ENCODE assay signal across 27 mouse cellular contexts in the genomic region with DNA sequence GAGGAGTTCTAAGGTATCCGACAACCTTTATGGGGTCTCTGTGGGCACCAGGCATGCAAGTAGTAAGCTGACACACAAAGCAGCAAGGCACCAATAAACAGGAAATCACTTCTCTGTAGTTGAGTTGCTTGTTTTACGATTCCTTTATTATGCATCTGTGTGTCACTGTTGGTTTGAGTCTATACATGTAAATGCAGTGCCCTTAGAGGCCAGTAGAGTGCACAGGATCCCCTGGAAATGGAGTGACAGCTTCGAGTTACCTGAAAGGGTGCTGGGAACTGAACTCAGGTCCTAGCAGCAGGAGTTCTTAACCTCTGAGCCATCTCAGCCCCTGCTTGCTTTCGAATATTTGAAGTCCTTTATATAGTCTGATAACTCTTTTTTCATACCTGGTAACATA. TPM values are rescaled to one million over a fixed set of nuclear protein-coding genes. Genes with fewer than 3 reads are reported as not detected.
DNase-seq lines count a peak whose midpoint lies in the region; ATAC-seq and TF ChIP-seq lines count a peak whose summit lies in the region.
"Had no signal": no experiment of that assay in that cellular context is flagged by ENCODE, and none has a peak within 500 bp of the region (broad histone marks: within the 10 kb centered on the region; RNA-seq: fewer than 3 reads in every experiment).

No protein-coding gene starts in this region.

- H3K27me3 ChIP-seq in lung, postnatal 0 days (replicated peaks; ENCODE audit: insufficient read depth, low read length): no peaks in the 10 kb centered on the region
- H3K27me3 ChIP-seq in Patski: no peaks in the 10 kb centered on the region
- no peaks in the 10 kb centered on the region for H3K27me3 ChIP-seq in midbrain, embryonic 10.5 days (ENCODE audit: low read depth, poor library complexity, severe bottlenecking)
- H3K27me3 ChIP-seq: CH12.LX; embryonic facial prominence, embryonic 13.5 days; embryonic facial prominence, embryonic 15.5 days; forebrain, embryonic 12.5 days had no signal

- WGBS in lung, postnatal 0 days: 89% methylated on average over 4 of the region's 4 CpGs
- 91% methylated on average over 4 of the region's 4 CpGs for WGBS in midbrain, embryonic 10.5 days

- no peak for DNase-seq in layer of hippocampus, adult 2 months (ENCODE audit: low spot score in 2 of 2)
- no peak for DNase-seq in layer of hippocampus, postnatal 10 days (ENCODE audit: low spot score in 2 of 2)
- DNase-seq in lung, postnatal 0 days (ENCODE audit: low spot score): no peak
- no peak for DNase-seq in lung, adult 18-20 months
- DNase-seq in Patski (ENCODE audit: low read depth, low spot score) (no peak), ZHBTc4 (ENCODE audit: low read depth, low spot score) (peak; percentile 47)
- DNase-seq in midbrain, embryonic 10.5 days (ENCODE audit: low spot score): no peak
- DNase-seq in gastrocnemius, postnatal 10 days: no peak
- DNase-seq: adrenal gland, adult 2 months; adrenal gland, postnatal 10 days; adrenal gland, postnatal 25 days; B cell, adult 2 months; cerebellum, adult 11-12 months; cerebellum, adult 2 months; cerebellum, adult 9-10 months; cerebellum, postnatal 10 days; cerebellum, postnatal 25 days had no signal

- no peak for TF ChIP-seq EP300 in lung, postnatal 0 days (IDR thresholded peaks at IDR 0.05)

- POLR2A ChIA-PET in Patski (lab: Charles Lee): no interaction called here

- no peaks in the 10 kb centered on the region for H3K9me3 ChIP-seq in lung, postnatal 0 days (ENCODE audit: low read length)
- H3K9me3 ChIP-seq in midbrain, embryonic 10.5 days (replicated peaks): no peaks in the 10 kb centered on the region
- H3K9me3 ChIP-seq: embryonic facial prominence, embryonic 13.5 days; embryonic facial prominence, embryonic 15.5 days; forebrain, embryonic 10.5 days had no signal

- H3K4me3 ChIP-seq in layer of hippocampus, adult 2 months: no peak overlapping the region
- no peak overlapping the region for H3K4me3 ChIP-seq in lung, postnatal 0 days (ENCODE audit: low read depth, low read length)
- no peak overlapping the region for H3K4me3 ChIP-seq in midbrain, embryonic 10.5 days
- H3K4me3 ChIP-seq: embryonic facial prominence, embryonic 13.5 days; embryonic facial prominence, embryonic 15.5 days; erythroblast, embryonic 14.5 days; forebrain, embryonic 10.5 days; forebrain, embryonic 12.5 days had no signal

- H3K9ac ChIP-seq in lung, postnatal 0 days (replicated peaks; ENCODE audit: low read depth): no peak overlapping the region
- H3K9ac ChIP-seq: embryonic facial prominence, embryonic 13.5 days; embryonic facial prominence, embryonic 15.5 days; forebrain, embryonic 12.5 days had no signal

- in situ Hi-C loops in Patski (cut with MboI; ENCODE audit: low pct_unique_long_range_greater_than_20kb): no loop called here

- H3K4me2 ChIP-seq in lung, postnatal 0 days (replicated peaks; ENCODE audit: low read depth, low read length): no peak overlapping the region
- H3K4me2 ChIP-seq: embryonic facial prominence, embryonic 13.5 days; embryonic facial prominence, embryonic 15.5 days; forebrain, embryonic 12.5 days had no signal

- no peaks in the 10 kb centered on the region for H3K36me3 ChIP-seq in lung, postnatal 0 days (ENCODE audit: insufficient read depth, low read length)
- no peaks in the 10 kb centered on the region for H3K36me3 ChIP-seq in midbrain, embryonic 10.5 days
- H3K36me3 ChIP-seq: embryonic facial prominence, embryonic 15.5 days; forebrain, embryonic 10.5 days; forebrain, embryonic 12.5 days; G1E had no signal

- CTCF ChIA-PET in Patski (lab: Charles Lee): no interaction called here

- TF ChIP-seq CTCF in layer of hippocampus, adult 2 months (conservative IDR thresholded peaks at IDR 0.05): peak; percentile 23; the same call in 1 of the 2 replicates
- TF ChIP-seq CTCF in lung, postnatal 0 days (IDR thresholded peaks at IDR 0.05): 0 out of 2 replicates have a peak, but pooled peaks have one; percentile 4
- peak; percentile 15 for TF ChIP-seq CTCF in Patski (IDR thresholded peaks at IDR 0.05)

- no peak overlapping the region for H3K27ac ChIP-seq in layer of hippocampus, adult 2 months
- H3K27ac ChIP-seq in lung, postnatal 0 days (ENCODE audit: low read length): no peak overlapping the region
- no peak overlapping the region for H3K27ac ChIP-seq in midbrain, embryonic 10.5 days (replicated peaks)
- H3K27ac ChIP-seq: embryonic facial prominence, embryonic 13.5 days; embryonic facial prominence, embryonic 15.5 days; forebrain, embryonic 10.5 days; forebrain, embryonic 12.5 days had no signal

- no peaks in the 10 kb centered on the region for H3K4me1 ChIP-seq in lung, postnatal 0 days (ENCODE audit: insufficient read depth, low read depth, low read length)
- H3K4me1 ChIP-seq in midbrain, embryonic 10.5 days: peaks cover 4% of the 10 kb centered on the region
- H3K4me1 ChIP-seq: embryonic facial prominence, embryonic 13.5 days; embryonic facial prominence, embryonic 15.5 days; forebrain, embryonic 10.5 days; forebrain, embryonic 12.5 days had no signal

- no peak for ATAC-seq in lung, postnatal 0 days
- no peak for ATAC-seq in Patski
- ATAC-seq: CD4-positive, CD25-positive, alpha-beta regulatory T cell, adult 4 months; forebrain, embryonic 14.5 days; forebrain, embryonic 16.5 days had no signal

RNA-seq across cellular contexts. Expression of a gene that starts 21.0 kb away (rescaled TPM):
- total RNA-seq in layer of hippocampus, adult 2 months (2021): 10 to 100 TPM; 28.7 to 30.9 TPM
- 10 to 100 TPM; 21.2 to 24.5 TPM for total RNA-seq in layer of hippocampus, postnatal 10 days (2021)
- 2.3 and 3.1 TPM in 2 replicates for polyA plus RNA-seq in lung, postnatal 0 days (2015; fragmentation: Nextera tagmentation; extraction: Ambion mirVana)
- polyA plus RNA-seq in Patski (2021): 16.3 TPM
- 4.7 and 6.5 TPM in 2 replicates for polyA plus RNA-seq in midbrain, embryonic 10.5 days (2016; fragmentation: Nextera tagmentation; extraction: Ambion mirVana)
- total RNA-seq in gastrocnemius, postnatal 10 days (2021): 10 to 100 TPM; 15.8 to 21.1 TPM
- polyA plus RNA-seq: erythroblast, embryonic 14.5 days had no signal

RNA-seq across cellular contexts. Expression of a gene that starts 26.5 kb away (rescaled TPM):
- 100 to 1,000 TPM; 252 to 273 TPM for total RNA-seq in layer of hippocampus, adult 2 months (2021)
- total RNA-seq in layer of hippocampus, postnatal 10 days (2021): 100 to 1,000 TPM; 341 to 384 TPM
- 500 and 528 TPM in 2 replicates for polyA plus RNA-seq in lung, postnatal 0 days (2015; fragmentation: Nextera tagmentation; extraction: Ambion mirVana)
- 815 TPM for polyA plus RNA-seq in Patski (2021)
- 625 and 682 TPM in 2 replicates for polyA plus RNA-seq in midbrain, embryonic 10.5 days (2016; fragmentation: Nextera tagmentation; extraction: Ambion mirVana)
- total RNA-seq in gastrocnemius, postnatal 10 days (2021): 100 to 1,000 TPM; 254 to 262 TPM

RNA-seq across cellular contexts. Expression of a gene that starts 52.2 kb away (rescaled TPM):
- total RNA-seq in layer of hippocampus, adult 2 months (2021): 100 to 1,000 TPM; 134 TPM
- 100 to 1,000 TPM; 138 to 151 TPM for total RNA-seq in layer of hippocampus, postnatal 10 days (2021)
- 56.3 and 62.5 TPM in 2 replicates for polyA plus RNA-seq in lung, postnatal 0 days (2015; fragmentation: Nextera tagmentation; extraction: Ambion mirVana)
- 66.1 TPM for polyA plus RNA-seq in Patski (2021)
- 229 and 253 TPM in 2 replicates for polyA plus RNA-seq in midbrain, embryonic 10.5 days (2016; fragmentation: Nextera tagmentation; extraction: Ambion mirVana)
- total RNA-seq in gastrocnemius, postnatal 10 days (2021): 10 to 100 TPM; 22.1 to 22.5 TPM

Comparison
In these comparisons a context has a peak if more than half of its experiments do, and no peak if none do; other contexts are left out.
1. RNA of a gene that starts 52.2 kb away (total RNA-seq): 138 to 151 TPM in layer of hippocampus, postnatal 10 days and 134 TPM in layer of hippocampus, adult 2 months; 22.1 to 22.5 TPM in gastrocnemius, postnatal 10 days; every median in the first group is over 4 times any median in the second.
2. Peak in every context shown above with its lines, with median percentiles within 50 percentile points of each other: CTCF ChIP-seq.